Mouse (Mus musculus): Measurements from ENCODE around the gene Hist4h4.

Hist4h4 gene

GRCm38 (mm10) chr6:136803739-136804633 lies at the start of gene Hist4h4:
TSS of gene Hist4h4 (minus strand) at chr6:136804415.
- DNase-seq (ENCODE audit: low read depth, low spot score) = peak; percentile 99

GRCm38 (mm10) chr6:136852762-136853161 lies 48.5 kb upstream of the Hist4h4 start:
- DNase-seq (ENCODE audit: low read depth, low spot score) = no peak

GRCm38 (mm10) chr6:136852348-136852747 lies 48.1 kb upstream of the Hist4h4 start:
- no peak for DNase-seq (ENCODE audit: low read depth, low spot score)

GRCm38 (mm10) chr6:136850267-136850666 lies 46.1 kb upstream of the Hist4h4 start:
- DNase-seq (ENCODE audit: low read depth, low spot score) = no peak

GRCm38 (mm10) chr6:136848971-136849370 lies 44.8 kb upstream of the Hist4h4 start:
- DNase-seq (ENCODE audit: low read depth, low spot score) = no peak

- no peak for DNase-seq (ENCODE audit: low read depth, low spot score)
These were observed 44.2 kb upstream of the Hist4h4 start for GRCm38 (mm10) chr6:136848399-136848798.

- DNase-seq (ENCODE audit: low read depth, low spot score) = no peak
These were observed 43.6 kb upstream of the Hist4h4 start for GRCm38 (mm10) chr6:136847790-136848189.

GRCm38 (mm10) chr6:136847267-136847666 lies 43.1 kb upstream of the Hist4h4 start:
- DNase-seq (ENCODE audit: low read depth, low spot score) = no peak

GRCm38 (mm10) chr6:136845706-136846480 lies 41.7 kb upstream of the Hist4h4 start:
- no peak for DNase-seq (ENCODE audit: low read depth, low spot score)

- no peak for DNase-seq (ENCODE audit: low read depth, low spot score)
These were observed 40.7 kb upstream of the Hist4h4 start for GRCm38 (mm10) chr6:136844903-136845302.

GRCm38 (mm10) chr6:136837323-136837722 lies 33.1 kb upstream of the Hist4h4 start:
- DNase-seq (ENCODE audit: low read depth, low spot score) = no peak

- no peak for DNase-seq (ENCODE audit: low read depth, low spot score)
These were observed 31.1 kb upstream of the Hist4h4 start, which contains the start of gene Smco3 for GRCm38 (mm10) chr6:136835352-136835751. TSS of gene Smco3 (minus strand) at chr6:136835452.

- no peak for DNase-seq (ENCODE audit: low read depth, low spot score)
These were observed 27.5 kb upstream of the Hist4h4 start for GRCm38 (mm10) chr6:136831712-136832111.

GRCm38 (mm10) chr6:136828681-136829080 lies 24.5 kb upstream of the Hist4h4 start:
- no peak for DNase-seq (ENCODE audit: low read depth, low spot score)

GRCm38 (mm10) chr6:136827881-136828561 lies 23.8 kb upstream of the Hist4h4 start, which contains the start of gene Wbp11:
TSS of gene Wbp11 (minus strand) at chr6:136828233.
- peak; percentile 91 for DNase-seq (ENCODE audit: low read depth, low spot score)

- no peak for DNase-seq (ENCODE audit: low read depth, low spot score)
These were observed 23.3 kb upstream of the Hist4h4 start, which contains the start of gene BC049715 for GRCm38 (mm10) chr6:136827516-136827880. TSS of gene BC049715 (plus strand) at chr6:136827626.

- no peak for DNase-seq (ENCODE audit: low read depth, low spot score)
These were observed 22.9 kb upstream of the Hist4h4 start for GRCm38 (mm10) chr6:136827116-136827515.

- DNase-seq (ENCODE audit: low read depth, low spot score) = no peak
These were observed 20.8 kb upstream of the Hist4h4 start for GRCm38 (mm10) chr6:136824987-136825386.

GRCm38 (mm10) chr6:136821086-136821485 lies 16.9 kb upstream of the Hist4h4 start:
- no peak for DNase-seq (ENCODE audit: low read depth, low spot score)

- DNase-seq (ENCODE audit: low read depth, low spot score) = no peak
These were observed 16.2 kb upstream of the Hist4h4 start for GRCm38 (mm10) chr6:136820381-136820780.

GRCm38 (mm10) chr6:136817549-136817948 lies 13.3 kb upstream of the Hist4h4 start:
- no peak for DNase-seq (ENCODE audit: low read depth, low spot score)

GRCm38 (mm10) chr6:136816826-136817225 lies 12.6 kb upstream of the Hist4h4 start:
- no peak for DNase-seq (ENCODE audit: low read depth, low spot score)

Measured in embryo, embryonic 11.5 days (tissue).